Mouse (Mus musculus): ENCODE measurements around the gene Trpm8.
A peak's percentile ranks its signal among the peaks of the same experiment; 100 is the strongest.

Trpm8 gene

DNA sequence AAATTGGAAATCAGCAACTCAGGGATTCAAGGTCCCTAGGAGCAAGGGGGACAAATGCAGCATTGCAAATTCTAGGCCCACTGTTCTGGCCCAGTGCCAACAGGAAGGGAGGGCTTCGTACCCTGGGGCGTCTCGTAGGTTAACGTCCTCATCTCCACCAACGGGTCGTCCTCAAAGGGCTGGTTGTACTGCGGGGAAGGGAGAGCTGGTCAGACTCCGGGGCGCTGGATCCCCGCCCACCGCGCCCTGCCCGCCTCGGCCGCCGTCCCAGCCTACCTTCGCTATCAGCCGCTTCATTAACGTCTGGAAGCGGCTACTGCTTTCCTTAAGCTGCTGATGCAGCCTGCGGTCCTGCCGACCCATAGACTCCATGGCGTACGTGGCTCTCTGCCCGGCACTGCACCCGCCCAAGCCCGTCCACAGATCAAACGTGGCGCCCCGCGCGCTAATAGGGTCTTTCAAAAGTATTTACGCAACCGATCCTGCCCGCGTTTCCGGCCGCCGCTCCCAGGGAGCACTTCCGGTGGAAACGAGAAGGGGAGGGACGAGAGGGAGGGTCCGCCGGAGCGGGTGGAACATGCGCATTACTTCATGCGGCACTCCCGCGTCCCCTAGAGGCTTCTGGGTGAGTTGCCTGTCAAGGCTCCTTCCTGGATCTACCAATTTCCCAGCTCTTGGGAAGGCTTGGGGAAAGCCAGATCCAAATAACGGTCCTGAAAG lies at the start of gene Trpm8, which contains the start of gene Hjurp:
Gene Trpm8 (plus strand): TSS at position 564 of the 720 bp plus-strand sequence.
Gene Hjurp (minus strand): TSS at position 536 of the 720 bp plus-strand sequence.
- DNase-seq: peak; percentile 100

DNA sequence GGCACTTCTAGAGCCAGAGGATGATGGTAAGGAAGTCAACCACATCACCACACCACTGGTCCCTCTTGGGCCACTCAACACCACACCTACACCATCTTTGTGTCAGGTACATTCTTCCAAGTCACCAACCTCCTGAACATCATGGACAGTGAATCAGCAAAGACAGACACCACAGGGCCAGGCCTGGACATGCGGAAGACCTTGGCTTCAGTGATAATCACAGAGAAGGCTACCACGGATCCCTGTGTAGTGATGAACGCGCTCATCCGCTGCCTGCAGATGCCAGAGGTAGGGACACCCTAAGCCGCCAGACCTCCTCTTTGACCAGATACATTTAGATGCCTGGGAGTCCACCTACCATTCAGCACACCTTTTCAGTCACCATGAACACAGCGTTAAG lies 49.3 kb upstream of the Trpm8 start:
- no peak for DNase-seq

DNA sequence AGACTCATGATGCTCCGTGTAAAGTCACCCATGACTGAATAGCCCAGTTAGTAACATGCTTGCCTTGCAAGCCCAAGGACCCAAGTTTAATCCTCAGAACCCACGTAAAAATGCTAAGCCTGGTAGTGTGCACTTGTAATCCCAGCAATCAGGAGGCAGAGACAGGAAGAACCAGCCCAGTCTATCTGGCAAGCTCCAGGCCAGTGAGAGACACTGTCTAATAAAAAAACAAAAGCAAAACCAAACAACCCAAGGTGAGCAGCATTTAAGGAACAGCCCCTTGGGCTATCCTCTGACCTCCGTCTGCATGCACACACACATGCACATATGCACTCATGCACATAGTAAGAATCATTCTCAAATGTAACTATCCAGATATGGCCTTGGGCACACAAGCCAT lies 47.9 kb upstream of the Trpm8 start:
- no peak for DNase-seq

DNA sequence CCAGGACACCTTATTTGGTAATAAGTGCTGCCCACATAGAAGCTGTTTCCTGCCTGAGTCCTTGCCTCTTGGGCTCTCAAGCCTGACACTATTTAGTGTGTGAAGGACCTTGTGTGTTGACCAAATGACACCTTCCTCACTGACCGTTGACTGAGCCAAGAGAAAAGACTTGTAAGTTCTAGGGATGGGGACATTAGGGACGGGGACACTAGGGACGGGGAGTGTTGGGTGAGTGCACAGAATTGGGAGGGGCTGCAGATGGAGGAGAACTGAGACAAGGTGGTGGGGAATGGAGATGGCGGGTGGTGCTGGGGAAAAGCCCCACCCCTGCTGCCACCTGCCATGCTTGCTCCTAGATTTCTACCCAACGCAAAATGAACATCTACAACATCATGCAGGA lies 47.5 kb upstream of the Trpm8 start:
- no peak for DNase-seq

DNA sequence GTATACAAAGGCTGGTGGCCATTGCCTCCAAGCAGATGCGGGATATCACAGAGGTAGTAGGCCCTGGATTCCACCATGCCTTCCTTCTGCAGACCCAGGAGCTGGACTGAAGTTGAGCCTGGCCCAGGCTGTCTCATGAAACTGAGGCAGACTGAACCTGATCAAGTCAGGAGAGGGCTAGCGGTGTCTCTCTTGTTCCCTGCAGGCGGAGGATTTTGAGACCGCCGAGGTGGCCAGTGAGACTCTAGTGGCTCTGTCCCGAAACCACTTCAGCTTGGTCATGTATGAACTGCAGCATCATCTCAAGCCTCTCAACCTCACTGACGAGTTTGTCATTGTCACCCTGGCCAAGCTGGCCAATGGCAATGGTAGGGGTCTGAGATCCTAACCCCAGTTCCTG lies 47.0 kb upstream of the Trpm8 start:
- DNase-seq: no peak

DNA sequence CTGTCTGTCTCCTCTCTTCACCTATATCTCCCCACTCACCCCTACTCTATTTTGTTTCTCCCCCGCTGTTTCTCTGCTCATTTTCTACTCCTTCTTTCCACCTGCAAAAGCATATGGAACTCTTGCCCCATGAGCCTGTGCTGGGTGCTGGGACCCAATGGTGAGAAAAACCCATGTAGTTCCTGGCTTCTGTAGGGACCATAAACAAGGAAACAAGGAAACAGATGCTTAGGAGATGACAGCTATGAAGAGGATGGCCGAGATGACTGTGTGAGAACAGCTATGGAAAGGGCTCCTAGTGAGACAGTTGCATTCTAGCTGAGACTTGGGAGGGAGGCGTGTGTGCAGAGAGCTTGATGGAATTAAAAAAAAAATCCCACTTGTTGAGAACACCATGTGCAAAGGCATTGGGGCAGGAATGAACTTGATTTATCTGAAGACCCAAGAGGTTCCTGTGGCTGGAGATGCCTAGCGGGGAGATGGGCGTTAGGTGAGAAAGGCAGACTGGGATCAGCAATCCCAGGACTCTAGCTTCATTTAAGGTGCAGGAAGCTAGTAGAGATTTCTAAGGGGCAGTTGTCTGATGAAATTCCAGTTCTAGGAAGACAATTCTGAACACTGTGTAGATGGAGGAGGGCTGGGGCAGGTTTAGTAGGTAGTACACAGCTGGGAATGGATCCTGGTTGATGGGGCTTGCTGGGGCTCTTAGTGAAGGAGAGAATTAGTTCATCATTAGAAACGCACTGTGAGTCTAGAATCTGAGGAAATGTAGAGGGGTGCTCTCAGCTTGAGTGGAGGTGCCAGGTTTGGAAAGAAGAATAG lies 46.3 kb upstream of the Trpm8 start:
- no peak for DNase-seq

DNA sequence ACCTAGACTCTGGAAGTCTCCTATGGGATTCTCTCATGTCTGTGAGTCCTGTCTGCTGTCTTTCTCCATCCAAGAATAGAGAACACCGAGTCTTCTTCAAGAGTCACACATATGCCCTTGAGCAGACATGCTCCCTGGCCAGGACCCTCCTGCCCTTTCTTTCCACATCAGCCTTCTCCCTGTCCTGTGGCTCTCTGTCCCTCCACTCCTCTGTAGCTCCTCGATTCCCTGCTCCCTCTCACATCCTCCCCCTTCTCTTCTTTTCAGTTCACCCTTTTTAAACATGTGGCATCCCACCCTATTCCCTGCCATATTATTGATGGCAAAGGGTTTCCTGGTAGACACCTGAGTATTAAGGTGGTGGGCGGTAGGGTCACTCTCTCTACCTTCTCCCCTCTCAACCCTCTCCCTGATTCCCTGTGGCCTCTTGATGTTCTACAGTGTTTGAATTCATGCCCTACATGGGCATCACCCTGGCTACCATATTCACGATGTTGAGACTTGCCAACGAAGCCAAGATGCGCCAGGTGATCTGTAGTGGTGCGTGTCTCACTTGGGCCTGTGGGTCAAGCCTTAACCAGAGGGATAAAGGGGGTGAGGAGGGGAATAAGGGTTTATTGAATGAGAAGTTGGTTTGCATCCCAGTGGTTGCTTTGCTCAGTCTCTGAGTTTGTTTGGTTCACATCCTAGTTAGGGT lies 45.5 kb upstream of the Trpm8 start:
- DNase-seq: no peak

DNA sequence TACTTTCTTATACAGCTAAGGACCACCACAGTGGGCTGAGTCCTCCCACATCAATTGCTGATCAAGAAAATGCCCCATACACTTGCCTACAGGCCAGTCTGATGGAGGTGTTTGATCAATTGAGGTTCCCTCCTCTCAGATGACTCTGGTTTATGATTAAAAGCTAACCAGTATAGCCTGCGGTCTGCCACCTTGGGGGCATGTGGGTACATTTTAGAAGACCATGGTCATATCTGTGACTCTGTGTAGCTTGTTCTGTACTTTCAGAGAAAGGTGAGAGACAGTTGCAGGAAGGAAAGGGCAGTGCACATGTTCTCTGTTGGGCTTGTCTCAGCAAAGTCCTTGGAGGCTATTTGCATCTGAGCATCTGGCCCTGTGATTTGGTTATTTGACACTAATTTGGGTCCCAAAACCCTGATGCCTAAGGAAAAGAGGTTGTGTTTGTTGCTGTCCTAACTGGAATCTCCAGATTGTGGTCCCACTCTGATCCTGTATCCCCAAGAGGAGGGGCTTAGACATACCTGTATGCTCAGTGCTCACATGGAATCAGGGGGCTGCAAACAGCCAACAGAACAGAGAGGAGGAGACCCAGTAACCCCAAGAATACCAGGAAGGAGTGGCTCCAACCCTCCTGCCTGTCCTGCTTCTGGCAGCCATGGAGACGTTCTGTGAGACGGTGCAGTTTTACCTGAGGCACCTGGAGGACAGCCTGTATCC lies 44.6 kb upstream of the Trpm8 start:
- DNase-seq: no peak

DNA sequence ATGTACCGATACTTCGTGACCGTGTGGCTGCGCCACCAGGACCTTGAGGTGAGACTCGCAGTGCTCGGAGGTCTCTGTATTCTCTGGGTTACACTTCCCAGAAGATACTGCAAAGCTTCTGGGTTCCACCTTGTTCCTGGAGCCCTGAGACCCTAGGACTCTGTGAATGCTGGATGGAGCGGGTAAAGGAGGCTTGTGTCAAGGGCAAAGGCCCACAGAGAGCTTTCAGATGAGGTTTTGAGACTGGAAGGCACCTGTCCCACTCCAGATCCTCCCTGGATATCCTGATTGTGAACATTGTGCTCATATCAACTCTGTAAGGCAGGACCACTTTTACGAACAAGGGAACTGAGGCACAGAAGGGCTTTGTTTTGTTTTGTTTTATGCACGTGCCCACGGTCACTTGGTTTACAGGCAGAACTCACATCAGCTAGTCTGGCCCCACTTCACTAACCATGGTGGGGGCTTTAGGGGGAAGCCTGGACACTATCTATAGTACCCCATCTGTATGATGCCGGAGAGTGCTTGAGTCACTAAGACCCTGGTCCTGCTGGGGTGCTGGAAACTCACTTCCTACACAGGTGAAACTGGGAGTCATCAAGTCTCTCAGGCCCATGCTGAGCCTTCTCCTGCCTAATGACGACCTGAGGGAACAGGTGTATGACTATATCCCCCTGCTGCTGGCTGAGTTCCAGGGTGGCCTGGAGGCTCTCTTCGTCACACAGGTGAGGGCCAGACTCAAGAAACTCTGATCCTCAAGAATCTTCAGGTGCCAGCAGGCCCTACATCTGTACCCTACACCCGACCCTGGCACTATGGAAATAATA lies 43.8 kb upstream of the Trpm8 start:
- DNase-seq: no peak

DNA sequence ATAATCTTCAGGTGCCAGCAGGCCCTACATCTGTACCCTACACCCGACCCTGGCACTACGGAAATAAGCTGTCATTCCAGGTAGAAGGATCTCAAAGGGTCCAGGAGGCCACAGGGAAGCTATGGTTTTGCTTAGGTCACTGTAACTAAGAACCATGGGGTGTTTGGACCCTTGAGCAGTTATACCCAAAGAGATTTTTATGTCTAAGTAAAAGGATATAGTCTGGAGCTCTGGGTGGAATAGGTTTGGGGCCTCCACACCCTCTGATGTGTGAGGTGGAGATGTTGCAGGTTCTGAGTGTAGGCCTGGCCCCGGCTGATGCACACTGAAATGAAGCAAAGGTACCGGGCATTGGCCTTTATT lies 43.2 kb upstream of the Trpm8 start:
- no peak for DNase-seq

DNA sequence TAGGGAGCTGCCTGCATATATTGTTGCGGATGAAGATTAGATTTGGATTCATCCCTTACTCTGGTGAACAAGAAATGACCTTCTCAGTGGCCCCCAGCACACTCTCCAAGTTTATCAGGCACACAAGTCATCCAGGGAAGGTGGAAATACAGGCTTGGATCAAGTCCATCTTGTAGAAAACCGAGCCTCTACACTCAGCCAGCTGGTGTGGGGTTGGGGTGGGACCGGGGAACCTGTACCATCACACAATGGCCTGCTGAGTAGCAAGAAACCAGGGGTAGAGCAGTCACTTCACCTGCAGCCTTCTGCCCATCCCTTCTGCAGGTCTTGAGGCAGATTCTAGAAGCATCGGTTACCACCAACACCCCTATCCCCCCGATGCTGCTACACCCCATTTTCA lies 42.8 kb upstream of the Trpm8 start:
- no peak for DNase-seq

DNA sequence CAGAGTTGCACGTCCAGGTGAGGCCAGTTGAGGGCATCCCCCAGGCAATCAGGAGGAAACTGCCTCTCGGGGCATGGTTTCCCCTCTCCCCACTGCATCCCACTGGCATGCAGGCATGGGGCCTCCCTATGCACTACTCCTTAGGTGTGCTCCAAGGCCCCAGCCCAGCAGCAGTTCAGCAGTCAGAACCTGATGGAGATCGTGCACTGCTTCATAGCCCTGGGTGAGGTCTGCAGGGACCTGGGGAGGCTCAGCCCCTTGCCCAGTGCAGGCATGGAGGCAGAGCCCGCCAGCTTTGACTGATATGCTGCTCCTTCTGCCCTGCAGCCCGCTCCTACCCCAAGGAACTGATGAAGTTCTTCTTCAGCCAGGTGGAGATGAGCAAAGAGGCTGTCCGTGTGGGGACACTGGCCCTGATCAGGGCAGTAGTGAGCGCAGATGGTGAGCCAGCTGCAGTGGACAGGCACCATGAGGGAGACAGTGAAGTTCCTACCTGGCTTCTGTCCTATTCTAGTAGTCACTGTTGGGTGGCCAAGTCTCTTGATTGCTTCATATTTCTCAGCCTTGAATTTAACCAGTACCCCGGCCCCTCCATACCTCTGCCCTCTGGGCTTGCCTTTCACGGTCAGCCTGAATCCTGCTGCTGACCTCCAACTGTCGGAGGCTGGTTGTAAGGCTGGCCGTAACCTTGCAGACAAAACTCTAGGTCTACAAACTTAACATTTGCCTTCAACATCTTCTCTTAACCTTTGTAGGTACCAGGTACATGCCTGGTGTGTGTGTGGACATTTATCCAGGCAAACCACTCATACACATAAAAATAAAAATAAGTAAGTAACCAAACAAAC lies 42.2 kb upstream of the Trpm8 start:
- DNase-seq: no peak

DNA sequence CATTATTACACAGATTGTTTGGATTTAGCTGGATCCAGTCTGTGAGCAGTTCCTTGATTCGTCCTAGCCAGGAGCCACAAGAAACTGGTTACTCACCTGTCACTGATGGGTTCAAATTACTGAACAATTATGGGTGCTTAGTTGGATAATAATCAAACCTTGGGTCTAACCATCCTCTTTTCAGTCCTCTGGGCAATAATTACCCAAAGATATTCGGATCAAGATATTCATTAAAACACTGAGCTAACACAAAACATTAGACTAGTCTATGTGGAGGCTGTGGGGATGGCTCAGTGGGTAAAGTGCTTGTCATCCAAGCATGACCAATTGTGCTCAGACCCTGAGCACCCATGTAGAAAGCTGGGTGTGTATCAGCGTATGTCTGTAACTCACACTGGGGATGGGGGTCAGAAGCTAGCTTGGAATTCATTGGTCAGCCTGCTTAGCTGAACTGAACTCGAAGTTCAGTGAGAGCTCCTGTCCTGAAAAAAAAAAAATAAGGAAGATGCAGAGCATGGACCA lies 41.5 kb upstream of the Trpm8 start:
- DNase-seq: no peak

DNA sequence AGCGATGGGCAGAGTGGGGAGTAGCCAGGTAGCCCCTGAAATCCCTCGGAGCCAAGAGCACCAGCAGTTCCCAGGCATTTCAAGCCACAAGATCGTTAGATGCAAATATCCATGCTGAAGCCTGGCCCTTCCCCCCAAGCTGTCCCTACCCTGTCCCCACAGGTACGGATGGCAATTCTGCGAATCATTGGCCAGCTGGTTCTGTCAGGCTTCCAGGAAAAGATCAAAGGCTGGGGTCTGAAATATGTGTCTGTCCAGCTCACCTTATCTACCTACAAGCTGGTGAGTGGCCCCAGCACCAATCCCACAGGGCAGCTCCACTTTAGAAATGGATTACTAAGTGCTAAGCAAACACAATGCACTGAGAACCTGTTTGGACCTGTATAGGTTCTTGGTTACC lies 40.1 kb upstream of the Trpm8 start:
- no peak for DNase-seq

DNA sequence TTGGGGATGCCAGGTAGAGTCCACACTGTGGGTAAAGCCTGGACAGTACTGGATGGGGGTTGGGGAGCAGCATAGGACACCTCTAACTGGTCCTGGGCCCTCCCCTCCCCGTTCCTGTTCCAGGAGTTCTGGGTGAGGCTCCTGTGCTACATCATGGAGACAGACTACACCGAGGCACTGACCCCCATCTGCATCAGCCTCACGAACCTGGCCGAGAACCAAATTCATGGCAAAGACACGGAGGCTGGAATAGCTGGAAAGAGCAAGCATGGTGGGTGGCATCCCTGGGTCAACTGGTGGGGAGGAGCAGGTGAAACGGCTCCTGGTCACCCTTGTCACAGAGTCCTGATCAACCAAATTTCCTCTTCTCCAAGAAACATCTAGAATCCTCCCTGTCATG lies 38.7 kb upstream of the Trpm8 start:
- DNase-seq: no peak

DNA sequence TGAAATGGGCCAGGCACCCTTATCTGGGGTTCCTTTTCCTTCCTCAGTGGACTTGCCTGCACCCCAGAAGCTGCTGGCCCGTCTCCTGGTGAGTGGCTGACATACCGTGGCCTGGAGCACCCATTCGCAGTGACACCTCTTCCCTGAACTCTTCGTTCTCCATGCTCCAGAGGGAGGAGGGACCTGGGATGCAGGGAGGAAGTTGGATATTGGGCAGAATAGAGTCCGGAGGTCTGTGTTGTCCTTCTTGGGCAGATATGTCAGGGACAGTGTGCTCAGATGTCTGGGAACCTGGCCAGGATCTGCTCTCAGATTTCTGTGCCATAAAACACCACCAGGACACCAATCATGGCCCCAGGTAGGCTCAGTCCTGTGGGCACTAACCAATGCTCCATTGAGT lies 37.4 kb upstream of the Trpm8 start:
- no peak for DNase-seq

DNA sequence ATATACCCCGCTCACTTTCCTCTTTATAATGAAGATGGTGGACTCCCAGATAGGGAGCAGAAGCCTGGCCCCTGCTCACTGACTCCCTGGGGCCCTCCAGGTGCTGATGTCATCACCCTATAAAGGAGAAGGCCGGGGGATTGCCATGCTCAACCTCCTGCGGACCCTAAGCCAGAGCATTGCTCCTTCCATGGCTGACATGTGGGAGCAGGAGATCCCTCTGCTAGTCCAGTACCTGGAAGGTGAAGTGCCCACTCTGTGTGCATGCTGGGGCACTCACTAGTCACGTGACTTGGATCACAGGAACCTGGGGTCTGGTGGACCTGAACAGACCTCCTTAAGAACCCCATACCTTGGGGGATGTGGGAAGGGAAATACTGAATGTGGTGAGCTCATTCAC lies 36.9 kb upstream of the Trpm8 start:
- DNase-seq: no peak

DNA sequence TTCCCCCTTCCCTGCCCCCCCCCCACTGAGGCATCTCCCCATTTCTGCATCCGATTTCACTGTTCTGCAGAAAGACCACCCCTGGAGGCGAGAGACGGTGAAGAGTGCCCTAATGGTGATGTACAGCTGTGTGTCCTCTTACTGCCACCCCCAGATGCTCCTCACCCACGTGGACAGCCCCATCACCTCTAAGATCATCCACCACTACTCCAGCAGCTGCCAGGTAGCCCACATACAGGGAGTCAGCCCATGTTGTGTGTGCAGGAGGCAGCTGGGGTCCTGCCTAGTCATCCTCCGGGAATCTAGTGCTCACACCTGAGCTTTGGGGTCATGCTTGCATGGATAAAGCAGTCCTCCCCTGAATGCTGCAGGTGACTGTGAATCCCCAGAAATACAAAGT lies 33.6 kb upstream of the Trpm8 start:
- no peak for DNase-seq

DNA sequence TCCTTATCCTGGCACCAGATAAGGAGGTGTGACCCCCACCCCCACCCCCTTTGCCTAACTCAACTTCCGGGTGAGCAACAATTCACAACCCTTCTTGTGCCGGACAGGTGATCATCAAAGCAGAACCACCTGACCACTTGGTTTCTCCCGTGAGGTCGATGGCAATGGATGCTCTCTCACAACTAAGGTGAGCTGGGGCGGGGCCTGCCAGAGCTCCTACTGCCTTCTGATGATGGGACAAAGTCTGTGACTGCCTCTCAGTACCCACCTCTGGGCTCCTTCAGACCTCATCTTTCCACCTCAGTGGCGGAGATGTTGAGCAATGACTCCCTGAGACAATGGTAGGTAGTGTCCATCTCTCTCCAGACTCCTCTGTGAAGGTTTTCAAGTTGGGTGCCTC lies 31.6 kb upstream of the Trpm8 start:
- no peak for DNase-seq

DNA sequence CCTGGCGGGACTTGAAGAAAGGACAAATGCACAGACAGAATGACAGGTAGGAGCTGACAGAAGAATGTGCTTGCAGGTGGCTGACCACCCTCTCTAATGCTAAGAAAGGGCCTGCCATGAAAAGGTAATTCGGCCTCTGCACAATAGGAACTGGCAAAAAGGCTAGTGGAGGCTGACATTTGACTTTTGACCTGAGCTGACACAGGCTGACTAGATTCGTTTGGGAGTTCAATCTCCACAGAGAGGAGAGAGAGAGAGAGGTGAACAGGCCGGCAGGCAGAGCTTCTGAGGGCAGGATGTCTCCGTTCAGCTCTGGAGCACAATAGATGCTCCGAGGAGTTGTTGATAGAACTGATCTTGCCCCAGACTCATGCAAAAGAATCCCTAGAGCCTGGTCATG lies 31.1 kb upstream of the Trpm8 start:
- no peak for DNase-seq

DNA sequence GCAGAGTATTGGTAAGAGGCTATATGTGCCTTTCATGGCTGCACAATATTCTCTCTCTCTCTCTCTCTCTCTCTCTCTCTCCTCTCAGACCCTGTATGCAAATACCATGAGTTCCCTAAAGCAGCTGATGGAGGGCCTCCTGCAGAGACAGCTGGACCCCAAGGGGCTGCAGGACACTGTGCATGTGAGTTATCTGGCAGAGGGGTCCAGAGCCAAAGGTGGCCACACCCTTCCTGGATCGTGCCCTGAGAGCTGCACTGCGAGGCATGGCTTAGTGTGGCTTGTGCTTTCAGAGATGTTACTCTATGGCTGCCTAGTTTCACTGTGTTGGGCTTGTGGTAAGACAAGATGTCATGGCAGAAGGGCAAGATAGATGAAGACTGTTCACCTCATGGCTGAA lies 29.8 kb upstream of the Trpm8 start:
- DNase-seq: no peak

All from retina, postnatal 1 day (tissue).